Mouse (Mus musculus): ENCODE measurements around the gene Luzp2. TPM values are rescaled to one million over a fixed set of nuclear protein-coding genes. Genes with fewer than 3 reads are reported as not detected.

Luzp2 gene
- 0.12 TPM in 2 replicates for polyA plus RNA-seq (2015; fragmentation: Nextera tagmentation; extraction: Ambion mirVana)

GRCm38 (mm10) chr7:54835372-54835851 lies at the start of gene Luzp2:
Gene Luzp2 (plus strand): TSS chr7:54835498.
- no peak for DNase-seq (ENCODE audit: low spot score)

- DNase-seq (ENCODE audit: low spot score): no peak
Measured at GRCm38 (mm10) chr7:54787456-54787855, 47.8 kb upstream of the Luzp2 start.

DNA sequence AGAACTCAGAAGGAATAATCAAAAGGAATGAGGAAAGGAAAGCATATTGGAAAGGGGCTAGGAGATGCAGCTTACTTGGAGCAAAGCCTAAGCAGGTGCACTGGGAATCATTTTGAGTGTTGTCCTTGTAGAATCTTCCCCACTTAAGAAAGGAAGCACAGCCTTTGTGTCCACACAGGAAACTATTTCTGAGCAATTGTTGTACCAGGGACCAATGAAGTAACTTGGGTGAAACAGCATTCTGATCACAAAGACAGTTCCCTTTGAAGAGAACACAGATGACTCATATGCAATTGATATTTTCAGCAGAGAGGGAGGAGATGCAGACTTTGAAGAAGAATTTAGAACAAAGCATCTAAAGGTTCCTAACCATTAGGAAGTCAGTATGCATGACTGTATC lies 16.7 kb upstream of the Luzp2 start:
- no peak for DNase-seq (ENCODE audit: low spot score)

DNA sequence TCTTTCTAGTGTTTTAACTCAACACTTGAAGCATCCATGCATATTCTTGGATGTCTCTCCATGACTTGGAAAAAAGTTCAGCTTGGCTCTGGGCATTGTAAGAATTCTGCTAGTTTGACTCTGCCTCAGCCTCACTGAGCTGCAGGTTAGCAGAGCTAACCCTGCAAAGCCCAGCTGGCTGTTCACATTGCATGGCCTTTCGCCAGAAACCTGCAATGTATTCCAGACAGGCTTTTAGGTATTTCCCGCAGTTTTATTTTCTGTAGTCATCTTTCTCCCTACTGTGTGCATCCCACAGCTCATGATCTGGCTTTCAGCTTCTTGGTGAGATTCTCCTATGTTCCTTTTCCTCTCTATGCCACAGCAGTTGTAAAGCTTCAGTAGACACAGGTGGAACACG lies 6.5 kb upstream of the Luzp2 start:
- no peak for DNase-seq (ENCODE audit: low spot score)

DNA sequence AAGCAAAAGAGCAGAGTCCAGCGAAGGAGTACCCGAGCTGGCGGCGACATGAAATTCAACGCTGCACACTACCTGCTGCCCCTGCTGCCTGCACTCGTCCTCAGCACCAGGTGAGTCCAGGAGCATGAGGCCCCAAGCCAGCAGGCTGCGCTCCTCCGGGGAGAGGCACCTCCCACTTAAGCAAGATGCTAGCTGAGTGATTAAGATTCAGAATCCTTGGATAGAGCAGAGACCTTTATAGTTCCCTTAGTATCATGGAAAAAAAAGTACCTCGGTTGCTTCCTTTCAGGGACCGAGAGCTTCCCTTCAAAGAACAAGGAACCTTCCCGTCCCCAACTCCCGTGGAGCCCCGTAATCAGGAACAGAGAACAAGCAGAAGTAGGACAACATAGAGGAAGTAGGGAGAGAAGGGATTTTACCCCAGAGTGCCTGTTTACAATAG lies 634 bp downstream of the Luzp2 start:
- no peak for DNase-seq (ENCODE audit: low spot score)

GRCm38 (mm10) chr7:54836437-54836836 lies 1.1 kb downstream of the Luzp2 start:
- no peak for DNase-seq (ENCODE audit: low spot score)

- DNase-seq (ENCODE audit: low spot score): no peak
Measured at GRCm38 (mm10) chr7:54842807-54843335, 7.6 kb downstream of the Luzp2 start.

- DNase-seq (ENCODE audit: low spot score): no peak
Measured at GRCm38 (mm10) chr7:54845875-54846691, 10.8 kb downstream of the Luzp2 start.

DNA sequence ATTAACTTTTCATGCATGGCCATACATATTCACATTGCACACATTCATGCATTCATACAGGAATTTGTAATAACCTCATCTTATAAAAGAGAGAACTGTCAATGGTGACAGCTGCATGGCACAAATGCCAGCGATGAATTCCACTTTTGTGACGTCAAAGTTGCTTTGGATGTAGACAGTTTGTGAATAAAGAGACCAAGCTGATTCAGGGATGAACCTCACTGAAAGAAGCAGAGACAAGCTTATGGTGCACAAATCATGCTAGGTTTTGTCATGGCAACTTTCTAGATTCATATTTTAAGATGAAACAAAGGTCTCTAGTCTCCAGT lies 11.4 kb downstream of the Luzp2 start:
- DNase-seq (ENCODE audit: low spot score): no peak

GRCm38 (mm10) chr7:54852860-54853259 lies 17.6 kb downstream of the Luzp2 start:
- no peak for DNase-seq (ENCODE audit: low spot score)

DNA sequence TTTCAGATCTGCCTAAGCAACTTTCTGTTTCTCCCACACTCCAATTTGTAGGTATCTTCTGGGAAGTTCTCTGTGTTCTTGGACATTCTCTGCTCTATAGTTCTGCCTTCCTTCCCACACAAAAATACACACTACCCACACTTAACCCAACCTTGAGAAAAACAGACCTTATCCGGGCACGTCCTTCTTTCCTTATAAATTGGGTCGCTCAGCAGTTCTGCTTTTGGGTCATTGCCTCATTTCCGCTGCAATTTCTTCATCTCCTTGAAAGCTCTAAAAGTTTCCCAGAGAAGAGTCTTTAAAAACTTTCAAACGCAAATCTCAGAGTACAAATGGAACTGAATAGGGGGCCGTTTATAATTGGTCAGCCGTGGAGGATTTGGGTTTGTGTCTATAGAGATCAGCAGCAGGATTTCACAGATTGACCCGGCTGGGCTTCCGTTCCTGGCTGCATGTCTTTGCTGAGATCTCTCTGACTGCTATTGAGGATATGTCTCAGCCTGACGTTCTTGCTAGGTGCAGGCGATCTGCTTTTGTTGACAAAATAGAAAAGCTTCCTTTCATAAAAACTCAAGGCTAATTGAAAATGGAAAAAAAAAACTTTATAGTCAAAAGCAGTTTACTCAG lies 26.0 kb downstream of the Luzp2 start:
- no peak for DNase-seq (ENCODE audit: low spot score)

DNA sequence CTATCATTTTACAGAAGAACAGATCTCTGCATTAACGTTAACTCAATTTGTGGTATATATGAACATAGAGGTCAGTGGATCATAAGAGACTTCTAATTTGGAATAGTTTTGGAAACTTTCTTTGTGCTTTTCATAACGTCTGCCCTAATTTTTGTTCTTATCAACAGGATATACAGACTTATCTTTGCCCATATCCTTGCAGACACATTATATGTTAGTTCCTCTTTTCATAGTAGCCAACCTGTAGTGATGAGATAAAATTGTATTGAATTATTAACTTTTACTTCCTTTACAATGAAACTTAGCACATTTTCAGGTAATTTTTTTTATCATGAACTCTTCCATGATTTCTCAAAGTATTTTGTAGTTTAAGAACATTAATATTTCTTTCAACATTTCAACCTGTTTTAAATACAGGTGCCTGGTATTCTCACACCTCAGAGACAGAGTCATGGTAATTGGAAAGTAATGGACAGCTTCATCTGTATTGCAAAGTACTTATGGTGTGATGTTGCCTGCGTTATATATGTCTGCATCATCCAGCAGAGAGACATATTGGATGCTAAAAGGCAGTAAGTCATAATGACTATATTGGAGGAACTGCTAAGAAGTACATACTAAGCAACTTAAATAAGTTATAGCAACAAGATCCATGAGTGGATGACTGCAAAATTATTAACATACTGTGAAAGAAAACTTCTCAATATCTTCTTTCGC lies 43.8 kb downstream of the Luzp2 start:
- no peak for DNase-seq (ENCODE audit: low spot score)

- no peak for DNase-seq (ENCODE audit: low spot score)
Measured at GRCm38 (mm10) chr7:54893709-54894627, 58.7 kb downstream of the Luzp2 start.

GRCm38 (mm10) chr7:54898589-54898988 lies 63.3 kb downstream of the Luzp2 start:
- no peak for DNase-seq (ENCODE audit: low spot score)

GRCm38 (mm10) chr7:54909958-54910357 lies 74.7 kb downstream of the Luzp2 start:
- no peak for DNase-seq (ENCODE audit: low spot score)

- no peak for DNase-seq (ENCODE audit: low spot score)
Measured at GRCm38 (mm10) chr7:54914030-54914429, 78.7 kb downstream of the Luzp2 start.

DNA sequence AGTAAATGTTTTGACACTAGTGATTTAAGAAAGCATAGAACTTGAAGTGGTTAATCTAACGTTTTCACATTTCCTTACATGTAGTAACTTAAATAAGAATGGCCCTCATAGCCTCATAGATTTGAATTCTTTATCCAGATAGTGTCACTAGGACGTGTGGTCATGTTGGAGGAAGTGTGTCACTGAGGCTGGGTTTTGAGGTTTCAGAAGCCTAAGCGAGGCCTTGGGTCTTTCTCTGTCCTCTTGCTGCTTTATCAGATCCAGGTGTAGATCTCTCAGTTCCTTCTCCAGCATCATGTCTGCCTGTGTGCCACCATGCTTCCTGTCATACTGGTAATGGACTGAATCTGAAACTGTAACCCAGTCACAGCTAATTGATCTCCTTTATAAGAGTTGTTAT lies 86.7 kb downstream of the Luzp2 start:
- no peak for DNase-seq (ENCODE audit: low spot score)

DNA sequence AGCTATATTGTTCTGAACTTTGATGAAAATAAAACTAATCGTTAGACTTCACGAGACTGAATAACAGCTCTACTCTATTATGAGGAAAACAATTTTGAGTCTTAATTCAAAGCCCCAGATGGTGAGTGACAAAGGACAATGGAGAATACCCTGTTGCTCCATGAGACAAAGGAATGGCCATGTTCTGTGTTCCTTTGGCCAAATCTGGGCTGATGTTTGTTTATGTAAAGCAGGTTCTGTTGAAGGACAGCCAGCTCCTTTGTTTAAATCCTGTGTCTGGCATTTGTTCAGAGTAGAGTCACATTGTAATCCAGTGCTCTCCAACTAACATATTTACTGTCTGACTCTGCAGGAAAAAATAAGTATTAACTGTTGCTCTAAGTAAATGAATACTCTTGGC lies 121.5 kb downstream of the Luzp2 start:
- no peak for DNase-seq (ENCODE audit: low spot score)

DNA sequence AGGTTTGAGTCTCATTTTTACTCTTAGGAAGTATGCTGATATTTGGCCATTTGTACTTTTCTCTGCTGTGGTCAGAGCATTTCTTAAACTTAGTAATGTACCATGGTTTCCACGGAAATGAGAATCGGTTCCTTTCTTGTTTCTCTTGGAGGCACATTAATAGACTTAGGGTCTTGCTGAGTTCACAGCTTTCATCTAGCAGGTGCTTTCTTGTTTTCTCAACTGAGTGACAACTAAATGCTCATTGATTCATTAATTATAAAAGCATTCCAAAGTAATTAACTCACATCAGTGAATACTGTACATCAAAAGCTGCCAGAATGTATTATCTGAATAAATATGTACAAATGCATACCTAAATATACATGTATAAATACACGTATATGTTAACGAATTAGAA lies 127.4 kb downstream of the Luzp2 start:
- DNase-seq (ENCODE audit: low spot score): no peak

GRCm38 (mm10) chr7:54977372-54977771 lies 142.1 kb downstream of the Luzp2 start:
- no peak for DNase-seq (ENCODE audit: low spot score)

DNA sequence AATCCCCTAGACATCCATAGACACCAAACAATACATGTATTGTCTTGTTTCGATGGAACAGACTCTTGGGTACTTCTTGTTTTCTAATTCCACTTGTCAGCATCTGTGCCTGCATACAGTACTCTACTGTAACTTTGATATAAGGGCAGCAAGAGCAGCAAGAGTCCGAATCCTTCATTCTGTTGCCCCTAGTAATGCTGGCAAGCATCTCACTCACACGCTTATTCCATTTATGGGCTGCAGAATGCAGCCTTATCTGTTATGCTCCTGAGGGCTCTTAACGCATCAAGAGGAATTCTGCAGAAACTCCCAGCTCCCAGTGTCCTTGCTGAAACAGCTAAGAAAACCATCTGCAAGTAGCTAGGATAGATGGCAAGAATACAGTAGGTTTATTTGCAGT lies 145.3 kb downstream of the Luzp2 start:
- no peak for DNase-seq (ENCODE audit: low spot score)
